Mouse (Mus musculus): ENCODE results near the gene Anapc10.
"Not testable (repeated sequence)": the region's sequence is repeated elsewhere in the genome, so short reads cannot be mapped to it uniquely, and the experiment has no call there.

Anapc10 gene

GRCm38 (mm10) chr8:79711064-79711961, at the start of gene Anapc10, which contains the start of gene Abce1:
Gene Anapc10 (plus strand): TSS chr8:79711820.
Gene Abce1 (minus strand): TSS chr8:79711740.
- DNase-seq, result peak; percentile 97

GRCm38 (mm10) chr8:79676461-79676860, 35.2 kb upstream of the Anapc10 start:
- no peak for DNase-seq

- no peak for DNase-seq
These were observed 32.6 kb upstream of the Anapc10 start for GRCm38 (mm10) chr8:79679005-79679404.

- not testable (repeated sequence) for DNase-seq
These were observed 31.5 kb upstream of the Anapc10 start for GRCm38 (mm10) chr8:79680083-79680482.

GRCm38 (mm10) chr8:79680555-79680954, 31.1 kb upstream of the Anapc10 start:
- DNase-seq, result peak; percentile 13

- DNase-seq, result no peak
These were observed 30.7 kb upstream of the Anapc10 start for GRCm38 (mm10) chr8:79680965-79681364.

- DNase-seq, result not testable (repeated sequence)
These were observed 25.7 kb upstream of the Anapc10 start for GRCm38 (mm10) chr8:79685927-79686326.

GRCm38 (mm10) chr8:79692531-79692930, 19.1 kb upstream of the Anapc10 start:
- no peak for DNase-seq

GRCm38 (mm10) chr8:79706687-79707086, 4.9 kb upstream of the Anapc10 start:
- no peak for DNase-seq

GRCm38 (mm10) chr8:79712676-79713075, 1.1 kb downstream of the Anapc10 start:
- DNase-seq, result no peak

GRCm38 (mm10) chr8:79721537-79721936, 9.9 kb downstream of the Anapc10 start:
- DNase-seq, result no peak

GRCm38 (mm10) chr8:79723308-79723707, 11.7 kb downstream of the Anapc10 start:
- no peak for DNase-seq

GRCm38 (mm10) chr8:79724589-79724988, 13.0 kb downstream of the Anapc10 start:
- no peak for DNase-seq

- no peak for DNase-seq
These were observed 16.3 kb downstream of the Anapc10 start for GRCm38 (mm10) chr8:79727900-79728299.

- no peak for DNase-seq
These were observed 22.7 kb downstream of the Anapc10 start for GRCm38 (mm10) chr8:79734304-79734703.

GRCm38 (mm10) chr8:79748171-79748570, 36.6 kb downstream of the Anapc10 start:
- DNase-seq, result no peak

GRCm38 (mm10) chr8:79748591-79748990, 37.0 kb downstream of the Anapc10 start:
- no peak for DNase-seq

GRCm38 (mm10) chr8:79750305-79750704, 38.7 kb downstream of the Anapc10 start:
- DNase-seq, result no peak

- not testable (repeated sequence) for DNase-seq
These were observed 83.3 kb downstream of the Anapc10 start for GRCm38 (mm10) chr8:79794873-79795272.

GRCm38 (mm10) chr8:79796690-79797089, 85.1 kb downstream of the Anapc10 start:
- no peak for DNase-seq

- DNase-seq, result no peak
These were observed 92.9 kb downstream of the Anapc10 start for GRCm38 (mm10) chr8:79804499-79804898.

- no peak for DNase-seq
These were observed 95.4 kb downstream of the Anapc10 start for GRCm38 (mm10) chr8:79806971-79807370.

GRCm38 (mm10) chr8:79826534-79826933, 114.9 kb downstream of the Anapc10 start:
- DNase-seq, result no peak
